Mouse (Mus musculus) midbrain, postnatal 0 days (tissue): ENCODE measurements around the gene Zkscan4. TPM values are rescaled to one million over a fixed set of nuclear protein-coding genes. Genes with fewer than 3 reads are reported as not detected.
"Not testable (repeated sequence)": the region's sequence is repeated elsewhere in the genome, so short reads cannot be mapped to it uniquely, and the experiment has no call there.

ENCODE experiments used
- ATAC-seq: fragments of 200-750 bp; cut with Nextera tagmentation; 2 replicates; pipeline ENCODE4 v1.8.0; 2017; ENCODE audit warnings: moderate number of reproducible peaks, mild to moderate bottlenecking, moderate TSS enrichment, moderate library complexity; ENCODE audit not compliant: low FRiP score
- DNase-seq: peaks from one replicate; pipeline ENCODE4 v3.0.0-alpha.2; 2015; ENCODE audit warnings: low spot score
- H3K27ac ChIP-seq: fragments of 300-500 bp; sonication (generic); 2 replicates; pipeline ENCODE4 v1.5.1; 2014; ENCODE audit warnings: low read depth, mild to moderate bottlenecking, low read length, mixed read lengths
- H3K27me3 ChIP-seq: fragments of 300-500 bp; sonication (generic); 2 replicates; pipeline ENCODE4 v1.6.1; 2014; ENCODE audit warnings: low read length, control low read depth, mixed read lengths; ENCODE audit not compliant: insufficient read depth
- H3K36me3 ChIP-seq: fragments of 300-500 bp; sonication (generic); 2 replicates; pipeline ENCODE4 v1.6.1; 2014; ENCODE audit warnings: low read length, control low read depth, mixed read lengths; ENCODE audit not compliant: insufficient read depth
- H3K4me1 ChIP-seq: fragments of 300-500 bp; sonication (generic); 2 replicates; pipeline ENCODE4 v1.6.1; 2014; ENCODE audit warnings: mild to moderate bottlenecking, control low read depth, antibody characterized with exemption, low read length, mixed read lengths; ENCODE audit not compliant: insufficient read depth
- H3K4me2 ChIP-seq: fragments of 300-500 bp; sonication (generic); 2 replicates; pipeline ENCODE4 v1.6.1; 2014; ENCODE audit warnings: low read depth, mild to moderate bottlenecking, low read length, mixed read lengths; ENCODE audit not compliant: poor library complexity, severe bottlenecking
- H3K4me3 ChIP-seq: fragments of 300-500 bp; sonication (generic); 2 replicates; pipeline ENCODE4 v1.5.1; 2014; ENCODE audit warnings: low read depth, mild to moderate bottlenecking, low read length, moderate library complexity
- H3K9ac ChIP-seq: fragments of 300-500 bp; sonication (generic); replicated peaks from 2 replicates; pipeline ENCODE4 v1.6.1; 2014; ENCODE audit warnings: mild to moderate bottlenecking, low read length, moderate library complexity, mixed read lengths; ENCODE audit not compliant: poor library complexity, severe bottlenecking
- H3K9me3 ChIP-seq: fragments of 300-500 bp; sonication (generic); 2 replicates; pipeline ENCODE4 v1.6.1; 2016; ENCODE audit warnings: low read length, control low read depth
- CTCF ChIP-seq: IDR thresholded peaks from 2 replicates; pipeline ENCODE4 v1.5.1; 2016; ENCODE audit warnings: antibody characterized with exemption, mild to moderate bottlenecking
- WGBS: fragments of 180-500 bp; shearing (Covaris S2); extraction: QIAGEN DNeasy Blood & Tissue Kit; methylation state at CpG from one replicate; pipeline ENCODE4 v1.1.7; 2014; 5-methylcytosine and 5-hydroxymethylcytosine counted together
- microRNA counts: library from miRNA; unstranded; fragments of <30 nt; microRNA quantifications from one replicate; lab custom pipeline; 2015
- microRNA-seq: library from miRNA; unstranded; fragments of <30 nt; microRNA quantifications from one replicate; pipeline ENCODE4, GENCODE M21; 2016; ENCODE audit warnings: borderline number of aligned reads
- polyA plus RNA-seq: library from polyadenylated mRNA; unstranded; fragments of >200 nt; fragmentation: Nextera tagmentation; extraction: Ambion mirVana; gene quantifications from 2 replicates; pipeline ENCODE4 v1.2.1, GENCODE M21; 2015
- total RNA-seq: library from RNA; depleted of rRNA; stranded (reverse); fragments of >200 nt; gene quantifications from 2 replicates; pipeline ENCODE4 v1.2.3, GENCODE M21; 2014; rRNA removed

The Zkscan4 gene
- total and polyA plus RNA-seq, 2 experiments from 2014 or later: 6.7 to 7.8 TPM

DNA sequence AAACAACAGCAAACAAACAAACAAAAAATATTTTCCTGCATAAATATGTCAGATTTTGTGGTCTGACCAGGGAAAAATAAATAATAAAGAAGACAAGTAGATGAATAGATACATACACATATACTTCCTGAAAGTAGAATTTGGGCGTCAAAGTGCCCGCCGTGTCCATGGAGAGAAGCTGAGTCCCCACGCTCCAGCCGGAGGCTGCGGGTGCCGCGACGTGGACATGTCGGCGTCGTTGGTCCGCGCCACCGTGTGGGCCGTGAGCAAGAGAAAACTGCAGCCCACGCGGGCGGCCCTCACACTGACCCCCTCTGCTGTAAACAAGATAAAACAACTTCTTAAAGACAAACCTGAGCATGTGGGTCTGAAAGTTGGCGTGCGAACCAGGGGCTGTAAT is 16.4 kb downstream of the Zkscan4 start, which contains the start of gene AK157302:
TSS of gene AK157302 (plus strand) at position 144 of the 400 bp plus-strand sequence.
- Histone ChIP-seq H3K36me3 (no peaks in the 10 kb centered on the region), H3K4me1 (no peaks in the 10 kb centered on the region), H3K9ac (no peak within 1 kb of the TSS), H3K4me2 (no peak within 1 kb of the TSS), H3K27ac (no peak within 1 kb of the TSS), H3K4me3 (no peak within 1 kb of the TSS), H3K9me3 (no peaks in the 10 kb centered on the region), H3K27me3 (no peaks in the 10 kb centered on the region)
- DNase-seq: no peak
- no peak for TF ChIP-seq CTCF
- no peak for ATAC-seq
- WGBS: 93% methylated on average over 21 of the region's 21 CpGs

DNA sequence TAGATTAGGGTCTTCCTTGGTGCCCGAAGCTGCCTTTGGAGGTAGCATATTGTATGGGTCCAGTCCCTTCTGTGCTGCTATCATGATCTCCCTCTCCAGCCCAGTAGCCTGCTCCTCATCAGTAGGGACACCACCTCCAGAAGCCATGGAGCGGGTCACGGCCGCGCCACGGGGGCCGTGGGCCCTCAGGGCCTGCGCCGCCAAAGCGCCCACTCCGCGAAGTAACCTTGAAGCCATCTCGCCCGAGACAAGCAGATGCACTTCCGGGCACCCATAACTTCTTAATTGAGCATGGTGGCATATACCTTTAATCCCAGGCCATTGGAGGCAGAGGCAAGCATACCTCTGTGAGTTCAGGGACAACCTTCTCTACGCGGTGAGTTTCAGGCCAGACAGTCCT is 22.5 kb downstream of the Zkscan4 start, which contains the start of gene Gm11273:
TSS of gene Gm11273 (minus strand) at position 237 of the 400 bp plus-strand sequence.
- not testable (repeated sequence) for H3K27me3 ChIP-seq, H3K36me3 ChIP-seq, H3K27ac ChIP-seq, H3K4me2 ChIP-seq, H3K9me3 ChIP-seq, ATAC-seq, H3K9ac ChIP-seq, DNase-seq, H3K4me1 ChIP-seq, H3K4me3 ChIP-seq
- WGBS: 95% methylated on average over 17 of the region's 17 CpGs

- H3K27ac ChIP-seq: no peak overlapping the region
- H3K9ac ChIP-seq: no peak overlapping the region
- no peaks in the 10 kb centered on the region for H3K9me3 ChIP-seq
- no peaks in the 10 kb centered on the region for H3K27me3 ChIP-seq
- no peak for TF ChIP-seq CTCF
- no peak for ATAC-seq
- WGBS: 83% methylated on average over 5 of the region's 5 CpGs
- no peak for DNase-seq
- no peaks in the 10 kb centered on the region for H3K36me3 ChIP-seq
- H3K4me3 ChIP-seq: no peak overlapping the region
- H3K4me1 ChIP-seq: no peaks in the 10 kb centered on the region
- H3K4me2 ChIP-seq: no peak overlapping the region
These were observed 23.6 kb downstream of the Zkscan4 start for GRCm38 (mm10) chr13:21502296-21502695.

DNA sequence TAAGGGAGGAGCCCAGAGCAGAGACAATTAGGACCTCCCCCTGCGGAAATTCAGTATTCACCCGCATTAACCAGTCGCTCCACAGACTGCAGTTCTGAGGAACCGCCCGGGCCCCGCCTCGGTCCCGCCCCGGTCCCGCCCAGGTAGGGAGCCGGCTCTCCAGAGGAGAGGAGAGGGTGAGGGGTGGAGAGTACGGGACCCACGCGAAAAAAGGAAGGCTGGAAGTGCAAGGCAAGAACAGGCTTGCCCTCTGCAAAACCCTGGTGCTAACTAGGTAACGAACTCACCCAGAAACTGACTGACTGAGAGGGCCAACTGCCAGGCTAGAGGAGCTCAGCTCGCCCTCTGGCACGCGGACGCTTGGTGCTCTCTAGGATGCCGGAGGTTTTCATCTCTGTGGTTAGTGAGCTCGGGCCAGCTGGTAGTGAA is 27.5 kb downstream of the Zkscan4 start:
- Histone ChIP-seq H3K27me3 (no peaks in the 10 kb centered on the region), H3K27ac (peak overlapping the region; percentile 74), H3K4me2 (peak overlapping the region; percentile 58), H3K4me3 (peak overlapping the region; percentile 63), H3K4me1 (no peaks in the 10 kb centered on the region), H3K36me3 (no peaks in the 10 kb centered on the region), H3K9me3 (no peaks in the 10 kb centered on the region), H3K9ac (peak overlapping the region; percentile 72)
- ATAC-seq (peak; percentile 97), DNase-seq (peak; percentile 91)
- WGBS: under 1% methylated on average over 21 of the region's 21 CpGs
- TF ChIP-seq CTCF: no peak

- Histone ChIP-seq H3K27me3 (no peaks in the 10 kb centered on the region), H3K4me3 (peak overlapping the region; percentile 89), H3K9me3 (no peaks in the 10 kb centered on the region), H3K9ac (no peak overlapping the region; the same call in 1 of the 2 replicates), H3K36me3 (peaks cover 8% of the 10 kb centered on the region), H3K27ac (no peak overlapping the region), H3K4me2 (peak overlapping the region; percentile 67), H3K4me1 (no peaks in the 10 kb centered on the region)
- no peak for TF ChIP-seq CTCF
- 50% methylated on average over 7 of the region's 7 CpGs for WGBS
- ATAC-seq: no peak
- DNase-seq: no peak
These were observed 51.4 kb downstream of the Zkscan4 start for GRCm38 (mm10) chr13:21530136-21530535.

- Histone ChIP-seq H3K27ac (peak within 1 kb of the TSS; percentile 89), H3K9me3 (no peaks in the 10 kb centered on the region), H3K4me3 (peak within 1 kb of the TSS; percentile 89), H3K9ac (peak within 1 kb of the TSS; percentile 98), H3K4me1 (no peaks in the 10 kb centered on the region), H3K27me3 (no peaks in the 10 kb centered on the region), H3K36me3 (peaks cover 5% of the 10 kb centered on the region), H3K4me2 (peak within 1 kb of the TSS; percentile 67)
- ATAC-seq (peak; percentile 98), DNase-seq (peak; percentile 88)
- WGBS: under 1% methylated on average over 39 of the region's 39 CpGs
- TF ChIP-seq CTCF: peak; percentile 35
These were observed 52.1 kb downstream of the Zkscan4 start, which contains the start of gene Zkscan8 for GRCm38 (mm10) chr13:21530781-21531201. Gene Zkscan8, minus strand, starts transcription at chr13:21531120.

MicroRNAs encoded within 50 kb of the gene (microRNA counts, 519-probe panel; counts per million panel counts)
- 528 counts per million, percentile 58 among the panel's probes with 10 or more counts for microRNA mmu-miR-1896 (lab: Ali Mortazavi, UCI)

Small RNA genes lying within 50 kb of the gene (microRNA-seq; reads per million reads assigned to microRNA genes)
- not detected for gene Mir1896

Other genes starting within 250 kb of the Zkscan4 start
- gene Gpx5, start 186.2 kb upstream of the Zkscan4 start, total RNA-seq: not detected in 2 replicates
- gene Gpx5, start 186.2 kb upstream of the Zkscan4 start, polyA plus RNA-seq: not detected in 2 replicates
- gene Gpx6, start 166.8 kb upstream of the Zkscan4 start, total RNA-seq: not detected in 2 replicates
- gene Gpx6, start 166.8 kb upstream of the Zkscan4 start, polyA plus RNA-seq: 0.26 and 0.58 TPM in 2 replicates
- not detected in 2 replicates for gene Olfr1367, start 132.0 kb upstream of the Zkscan4 start, total RNA-seq
- not detected in 2 replicates for gene Olfr1367, start 132.0 kb upstream of the Zkscan4 start, polyA plus RNA-seq
- gene Zscan12, start 116.1 kb upstream of the Zkscan4 start, total RNA-seq: 5.0 and 6.4 TPM in 2 replicates
- 7.2 and 7.8 TPM in 2 replicates for gene Zscan12, start 116.1 kb upstream of the Zkscan4 start, polyA plus RNA-seq
- 32.9 and 40.4 TPM in 2 replicates for gene Zkscan3, start 76.2 kb upstream of the Zkscan4 start, total RNA-seq
- 37.9 and 40.4 TPM in 2 replicates for gene Zkscan3, start 76.2 kb upstream of the Zkscan4 start, polyA plus RNA-seq
- 2.8 and 3.3 TPM in 2 replicates for gene Pgbd1, start 37.8 kb upstream of the Zkscan4 start, total RNA-seq
- 1.9 TPM in 2 replicates for gene Pgbd1, start 37.8 kb upstream of the Zkscan4 start, polyA plus RNA-seq
- gene Zscan26, start 25.2 kb upstream of the Zkscan4 start, total RNA-seq: 22.6 and 25.8 TPM in 2 replicates
- gene Zscan26, start 25.2 kb upstream of the Zkscan4 start, polyA plus RNA-seq: 19.4 and 20.1 TPM in 2 replicates
- gene Nkapl, start 10.4 kb upstream of the Zkscan4 start, total RNA-seq: 0.19 and 0.60 TPM in 2 replicates
- gene Nkapl, start 10.4 kb upstream of the Zkscan4 start, polyA plus RNA-seq: 2.0 and 2.5 TPM in 2 replicates
- gene Gm10065, start 534 bp downstream of the Zkscan4 start, total RNA-seq: not detected in 2 replicates
- not detected in 2 replicates for gene Gm10065, start 534 bp downstream of the Zkscan4 start, polyA plus RNA-seq
- gene AK157302, start 16.3 kb downstream of the Zkscan4 start, total RNA-seq: 0.22 and 0.28 TPM in 2 replicates
- 0.49 and 0.74 TPM in 2 replicates for gene AK157302, start 16.3 kb downstream of the Zkscan4 start, polyA plus RNA-seq
- 6.7 and 16.8 TPM in 2 replicates for gene Gm11273, start 22.5 kb downstream of the Zkscan4 start, total RNA-seq
- 6.4 and 10.6 TPM in 2 replicates for gene Gm11273, start 22.5 kb downstream of the Zkscan4 start, polyA plus RNA-seq
- gene Zkscan8, start 52.2 kb downstream of the Zkscan4 start, total RNA-seq: 6.9 and 10.6 TPM in 2 replicates
- gene Zkscan8, start 52.2 kb downstream of the Zkscan4 start, polyA plus RNA-seq: 1.4 and 1.9 TPM in 2 replicates
- gene Olfr1366, start 63.9 kb downstream of the Zkscan4 start, total RNA-seq: not detected in 2 replicates
- gene Olfr1366, start 63.9 kb downstream of the Zkscan4 start, polyA plus RNA-seq: 0.05 and 0.12 TPM in 2 replicates
- gene Olfr1535, start 81.0 kb downstream of the Zkscan4 start, total RNA-seq: not detected in 2 replicates
- 0.07 and 0.10 TPM in 2 replicates for gene Olfr1535, start 81.0 kb downstream of the Zkscan4 start, polyA plus RNA-seq
- not detected in 2 replicates for gene Olfr1364, start 102.9 kb downstream of the Zkscan4 start, total RNA-seq
- gene Olfr1364, start 102.9 kb downstream of the Zkscan4 start, polyA plus RNA-seq: not detected in 2 replicates
- gene Olfr1362, start 135.1 kb downstream of the Zkscan4 start, total RNA-seq: not detected in 2 replicates
- not detected in 2 replicates for gene Olfr1362, start 135.1 kb downstream of the Zkscan4 start, polyA plus RNA-seq
- gene Olfr11, start 163.6 kb downstream of the Zkscan4 start, total RNA-seq: not detected in 2 replicates
- not detected in 2 replicates for gene Olfr11, start 163.6 kb downstream of the Zkscan4 start, polyA plus RNA-seq
- gene Olfr1361, start 184.5 kb downstream of the Zkscan4 start, total RNA-seq: not detected in 2 replicates
- gene Olfr1361, start 184.5 kb downstream of the Zkscan4 start, polyA plus RNA-seq: not detected in 2 replicates
- gene Olfr1360, start 198.5 kb downstream of the Zkscan4 start, total RNA-seq: not detected in 2 replicates
- not detected in 2 replicates for gene Olfr1360, start 198.5 kb downstream of the Zkscan4 start, polyA plus RNA-seq
- not detected in 2 replicates for gene Olfr1359, start 219.2 kb downstream of the Zkscan4 start, total RNA-seq
- not detected in 2 replicates for gene Olfr1359, start 219.2 kb downstream of the Zkscan4 start, polyA plus RNA-seq
- 87.0 and 175 TPM in 2 replicates for gene Hist1h2bl, start 237.2 kb downstream of the Zkscan4 start, total RNA-seq
- not detected in 2 replicates for gene Hist1h2bl, start 237.2 kb downstream of the Zkscan4 start, polyA plus RNA-seq
- 253 and 398 TPM in 2 replicates for gene Hist1h2ai, start 237.5 kb downstream of the Zkscan4 start, total RNA-seq
- gene Hist1h2ai, start 237.5 kb downstream of the Zkscan4 start, polyA plus RNA-seq: 3.2 and 3.5 TPM in 2 replicates
- gene Hist1h3h, start 238.8 kb downstream of the Zkscan4 start, total RNA-seq: 258 and 532 TPM in 2 replicates
- 2.0 TPM in 1 of 2 replicates, not detected in the other for gene Hist1h3h, start 238.8 kb downstream of the Zkscan4 start, polyA plus RNA-seq
- gene Hist1h2bm, start 243.1 kb downstream of the Zkscan4 start, total RNA-seq: 201 and 468 TPM in 2 replicates
- gene Hist1h2bm, start 243.1 kb downstream of the Zkscan4 start, polyA plus RNA-seq: 0.39 and 0.51 TPM in 2 replicates